Mouse (Mus musculus): ENCODE measurements around the gene Tut1. TPM values are rescaled to one million over a fixed set of nuclear protein-coding genes. Genes with fewer than 3 reads are reported as not detected.

Tut1 gene
- polyA plus RNA-seq, 1 experiment from 2014 or later, result 25.5 TPM

DNA sequence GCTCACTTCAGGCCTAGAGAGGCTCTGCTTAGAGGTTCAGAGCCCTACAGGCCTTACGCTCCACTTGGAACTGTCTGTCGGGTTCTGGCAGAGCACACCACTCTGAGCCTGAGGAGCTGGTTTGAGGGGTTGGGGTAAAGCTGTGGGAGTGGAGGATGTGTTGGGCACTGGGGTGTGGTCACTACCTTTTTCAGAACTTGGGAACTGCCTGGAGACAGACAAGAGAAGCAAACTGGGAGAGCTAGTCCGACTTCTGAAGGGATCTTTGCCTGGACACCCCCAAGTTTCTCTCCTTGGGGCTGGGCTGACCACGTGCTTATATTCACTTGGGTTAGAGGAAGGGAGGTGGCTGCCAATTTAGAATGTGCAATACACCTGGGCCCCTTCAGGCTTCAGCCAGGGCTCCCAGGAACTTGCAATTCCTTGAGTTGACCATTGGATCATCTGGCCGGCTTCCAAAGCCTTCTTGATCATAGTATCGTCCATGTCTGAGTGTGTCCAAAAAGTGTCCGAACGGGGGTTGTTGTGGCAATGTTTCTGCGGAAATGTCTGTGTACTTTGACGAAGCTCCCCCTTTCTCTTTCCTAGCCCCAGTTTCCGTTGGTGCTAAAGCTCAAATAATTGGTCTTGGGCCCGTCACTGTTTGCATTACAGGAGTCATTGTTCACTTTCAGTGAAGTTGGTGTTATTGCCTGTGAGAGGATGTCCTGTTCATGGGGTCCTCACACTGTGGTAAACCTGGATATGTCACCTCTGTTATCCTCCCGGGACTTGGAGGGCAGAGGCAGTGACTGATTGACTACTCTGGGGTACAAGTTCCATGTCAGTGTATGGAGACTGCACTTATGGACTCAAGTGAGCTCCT lies 38.5 kb downstream of the Tut1 start:
- 81% methylated on average over 13 of the region's 13 CpGs for WGBS
- Histone ChIP-seq H3K4me3 (ENCODE audit: low read depth, low read length) (no peak overlapping the region), H3K4me2 (ENCODE audit: low read depth, low read length) (no peak overlapping the region), H3K36me3 (replicated peaks; ENCODE audit: control insufficient read depth, insufficient read depth, low read depth, low read length) (no peaks in the 10 kb centered on the region), H3K27me3 (ENCODE audit: control insufficient read depth, insufficient read depth, low read length) (no peaks in the 10 kb centered on the region), H3K9ac (replicated peaks; ENCODE audit: low read length) (no peak overlapping the region), H3K4me1 (ENCODE audit: control insufficient read depth, insufficient read depth, low read length) (no peaks in the 10 kb centered on the region; the same call in 1 of the 2 replicates), H3K9me3 (replicated peaks; ENCODE audit: control insufficient read depth, low read length) (no peaks in the 10 kb centered on the region), H3K27ac (replicated peaks; ENCODE audit: low read depth, low read length) (no peak overlapping the region)
- ATAC-seq (replicated peaks; ENCODE audit: insufficient number of reproducible peaks, low FRiP score, low TSS enrichment, low read depth) (no peak), DNase-seq (ENCODE audit: low spot score) (no peak)

DNA sequence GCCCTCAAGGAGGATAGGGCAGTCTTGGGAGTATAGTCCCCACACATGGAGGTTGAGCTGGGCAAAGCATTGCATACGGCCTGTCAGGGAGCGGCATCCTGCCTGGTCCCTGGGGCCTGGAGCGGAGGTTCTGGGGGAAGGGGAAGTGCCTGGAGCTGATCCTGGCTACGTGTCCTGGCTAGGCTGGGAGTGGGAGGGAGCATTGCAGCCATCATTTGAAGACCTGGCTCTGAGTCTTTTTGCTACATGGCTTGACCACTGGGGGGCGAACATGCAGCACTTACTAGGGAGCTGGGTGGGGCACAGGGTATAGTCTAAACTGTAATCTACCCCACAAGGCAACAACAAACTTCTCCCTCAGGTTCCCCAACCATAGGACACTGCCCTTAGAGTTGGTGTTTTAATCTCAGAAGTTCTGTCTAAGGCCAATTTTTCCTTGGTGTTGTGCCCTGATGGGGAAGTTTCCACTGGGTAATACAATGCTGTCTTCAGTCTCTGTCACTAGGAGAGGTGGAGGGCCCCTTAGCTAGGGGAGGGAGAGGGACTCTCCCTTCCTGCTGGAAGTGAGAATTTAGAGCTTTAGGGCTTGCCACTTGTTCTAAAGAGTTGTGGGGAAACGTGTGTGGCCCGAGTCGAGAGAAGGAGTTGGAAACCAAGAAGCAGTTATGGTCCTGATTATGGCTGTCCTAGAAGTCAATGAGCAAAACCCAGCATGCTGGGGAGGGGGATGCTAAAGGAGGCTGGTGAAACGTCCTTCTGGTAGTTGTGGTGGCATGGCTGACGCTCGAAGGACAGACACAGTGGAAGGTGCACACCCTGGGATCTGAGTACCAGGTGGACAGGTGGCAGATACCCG lies 39.4 kb downstream of the Tut1 start:
- no peak overlapping the region for H3K9ac ChIP-seq (replicated peaks; ENCODE audit: low read length)
- no peak overlapping the region for H3K4me3 ChIP-seq (ENCODE audit: low read depth, low read length)
- WGBS, result 31% methylated on average over 12 of the region's 12 CpGs
- H3K27me3 ChIP-seq (ENCODE audit: control insufficient read depth, insufficient read depth, low read length), result no peaks in the 10 kb centered on the region
- no peak overlapping the region for H3K4me2 ChIP-seq (ENCODE audit: low read depth, low read length)
- no peaks in the 10 kb centered on the region; the same call in 1 of the 2 replicates for H3K4me1 ChIP-seq (ENCODE audit: control insufficient read depth, insufficient read depth, low read length)
- no peaks in the 10 kb centered on the region for H3K36me3 ChIP-seq (replicated peaks; ENCODE audit: control insufficient read depth, insufficient read depth, low read depth, low read length)
- ATAC-seq (replicated peaks; ENCODE audit: insufficient number of reproducible peaks, low FRiP score, low TSS enrichment, low read depth), result no peak
- no peaks in the 10 kb centered on the region for H3K9me3 ChIP-seq (replicated peaks; ENCODE audit: control insufficient read depth, low read length)
- no peak overlapping the region for H3K27ac ChIP-seq (replicated peaks; ENCODE audit: low read depth, low read length)
- peak; percentile 81 for DNase-seq (ENCODE audit: low spot score)

DNA sequence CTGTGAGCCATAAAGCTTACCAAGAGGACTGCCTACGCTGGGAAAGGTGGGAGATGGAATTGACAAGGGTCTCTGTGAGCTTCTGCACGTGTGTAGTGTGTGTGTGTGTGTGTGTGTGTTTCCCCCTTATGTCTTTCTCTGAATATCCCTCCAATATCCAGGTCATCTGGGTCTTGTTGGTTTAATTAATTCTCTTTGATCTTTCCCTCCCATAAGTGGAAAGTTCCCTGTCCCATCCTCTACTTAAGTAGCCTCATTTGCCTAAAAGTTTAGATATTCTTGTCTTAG lies 39.9 kb downstream of the Tut1 start:
- no peak overlapping the region for H3K4me2 ChIP-seq (ENCODE audit: low read depth, low read length)

DNA sequence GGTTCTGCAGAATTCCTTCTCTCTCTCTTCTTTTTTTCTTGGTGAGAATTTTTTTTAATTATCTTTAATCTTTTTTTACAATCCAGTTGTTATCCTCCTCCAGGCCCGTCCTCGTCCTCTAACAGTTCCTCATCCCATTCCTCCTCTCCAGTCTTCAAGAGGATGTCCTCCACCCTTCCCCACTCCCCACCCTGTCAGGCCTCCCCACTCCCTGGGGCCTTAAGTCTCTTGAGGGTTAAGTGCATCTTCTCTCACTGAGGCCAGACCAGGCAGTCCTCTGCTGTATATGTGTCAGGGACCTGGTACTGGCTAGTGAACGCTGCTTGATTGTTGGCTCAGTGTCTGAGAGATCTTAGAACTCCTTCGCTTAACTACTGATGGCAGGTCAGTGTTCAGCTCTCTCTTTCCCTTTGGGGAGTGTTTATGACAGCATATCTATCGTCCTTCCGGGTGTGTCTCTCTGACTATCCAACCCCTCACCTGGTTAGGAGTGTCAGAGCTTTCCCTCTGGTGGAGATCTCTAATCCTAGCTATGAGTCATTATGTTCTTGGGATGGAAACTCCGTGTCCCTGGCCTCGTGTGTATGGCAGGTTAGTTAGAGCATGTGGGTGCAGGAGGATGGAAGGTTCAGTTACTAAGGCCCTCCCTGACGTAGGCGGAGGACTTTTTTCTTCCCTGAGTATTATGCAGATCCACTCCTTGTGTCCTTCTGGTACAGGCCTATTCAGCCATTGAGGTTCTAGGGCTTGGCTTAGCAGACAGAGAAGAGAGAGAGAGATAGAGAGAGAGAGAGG lies 41.4 kb downstream of the Tut1 start:
- no peak overlapping the region for H3K4me3 ChIP-seq (ENCODE audit: low read depth, low read length)
- ATAC-seq (replicated peaks; ENCODE audit: insufficient number of reproducible peaks, low FRiP score, low TSS enrichment, low read depth) (no peak), DNase-seq (ENCODE audit: low spot score) (no peak)
- no peak overlapping the region for H3K27ac ChIP-seq (replicated peaks; ENCODE audit: low read depth, low read length)
- H3K27me3 ChIP-seq (ENCODE audit: control insufficient read depth, insufficient read depth, low read length), result no peaks in the 10 kb centered on the region
- WGBS, result 80% methylated on average over 10 of the region's 10 CpGs
- H3K4me1 ChIP-seq (ENCODE audit: control insufficient read depth, insufficient read depth, low read length), result no peaks in the 10 kb centered on the region; the same call in 1 of the 2 replicates
- H3K36me3 ChIP-seq (replicated peaks; ENCODE audit: control insufficient read depth, insufficient read depth, low read depth, low read length), result no peaks in the 10 kb centered on the region
- no peak overlapping the region for H3K9ac ChIP-seq (replicated peaks; ENCODE audit: low read length)
- no peaks in the 10 kb centered on the region for H3K9me3 ChIP-seq (replicated peaks; ENCODE audit: control insufficient read depth, low read length)
- no peak overlapping the region for H3K4me2 ChIP-seq (ENCODE audit: low read depth, low read length)

More for the DNA sequence above, 39.9 kb downstream of the Tut1 start:
- no peak for ATAC-seq (replicated peaks; ENCODE audit: insufficient number of reproducible peaks, low FRiP score, low TSS enrichment, low read depth)
- Histone ChIP-seq H3K9me3 (replicated peaks; ENCODE audit: control insufficient read depth, low read length) (no peaks in the 10 kb centered on the region), H3K9ac (replicated peaks; ENCODE audit: low read length) (no peak overlapping the region), H3K27me3 (ENCODE audit: control insufficient read depth, insufficient read depth, low read length) (no peaks in the 10 kb centered on the region), H3K27ac (replicated peaks; ENCODE audit: low read depth, low read length) (no peak overlapping the region), H3K36me3 (replicated peaks; ENCODE audit: control insufficient read depth, insufficient read depth, low read depth, low read length) (no peaks in the 10 kb centered on the region), H3K4me3 (ENCODE audit: low read depth, low read length) (no peak overlapping the region), H3K4me1 (ENCODE audit: control insufficient read depth, insufficient read depth, low read length) (no peaks in the 10 kb centered on the region; the same call in 1 of the 2 replicates)
- WGBS, result 54% methylated on average over 2 of the region's 2 CpGs
- DNase-seq (ENCODE audit: low spot score), result no peak

DNA sequence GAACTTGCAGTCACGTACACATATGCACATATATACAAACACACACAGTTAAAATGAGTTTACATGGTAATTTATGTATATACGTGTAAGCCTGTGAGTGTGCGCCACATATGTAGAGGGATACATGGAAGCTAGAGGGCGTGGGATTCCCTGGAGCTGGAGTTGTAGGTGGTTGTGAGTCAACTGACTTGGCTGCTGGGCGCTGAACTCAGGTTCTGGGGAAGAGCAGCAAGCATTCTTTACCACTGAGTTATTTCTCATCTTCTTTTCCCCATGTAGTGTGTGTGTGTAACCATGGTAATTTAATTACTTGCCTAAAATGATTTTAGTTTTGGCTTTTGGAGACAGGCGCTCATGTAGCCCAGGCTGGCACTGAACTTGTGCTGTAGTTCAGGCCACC lies 43.0 kb downstream of the Tut1 start:
- H3K36me3 ChIP-seq (replicated peaks; ENCODE audit: control insufficient read depth, insufficient read depth, low read depth, low read length), result no peaks in the 10 kb centered on the region
- ATAC-seq (replicated peaks; ENCODE audit: insufficient number of reproducible peaks, low FRiP score, low TSS enrichment, low read depth) (no peak), DNase-seq (ENCODE audit: low spot score) (no peak)
- no peak overlapping the region for H3K27ac ChIP-seq (replicated peaks; ENCODE audit: low read depth, low read length)
- H3K9me3 ChIP-seq (replicated peaks; ENCODE audit: control insufficient read depth, low read length), result no peaks in the 10 kb centered on the region
- no peaks in the 10 kb centered on the region for H3K27me3 ChIP-seq (ENCODE audit: control insufficient read depth, insufficient read depth, low read length)
- WGBS, result 85% methylated on average over 6 of the region's 6 CpGs
- no peak overlapping the region for H3K9ac ChIP-seq (replicated peaks; ENCODE audit: low read length)
- H3K4me1 ChIP-seq (ENCODE audit: control insufficient read depth, insufficient read depth, low read length), result no peaks in the 10 kb centered on the region; the same call in 1 of the 2 replicates
- no peak overlapping the region for H3K4me2 ChIP-seq (ENCODE audit: low read depth, low read length)
- no peak overlapping the region for H3K4me3 ChIP-seq (ENCODE audit: low read depth, low read length)

DNA sequence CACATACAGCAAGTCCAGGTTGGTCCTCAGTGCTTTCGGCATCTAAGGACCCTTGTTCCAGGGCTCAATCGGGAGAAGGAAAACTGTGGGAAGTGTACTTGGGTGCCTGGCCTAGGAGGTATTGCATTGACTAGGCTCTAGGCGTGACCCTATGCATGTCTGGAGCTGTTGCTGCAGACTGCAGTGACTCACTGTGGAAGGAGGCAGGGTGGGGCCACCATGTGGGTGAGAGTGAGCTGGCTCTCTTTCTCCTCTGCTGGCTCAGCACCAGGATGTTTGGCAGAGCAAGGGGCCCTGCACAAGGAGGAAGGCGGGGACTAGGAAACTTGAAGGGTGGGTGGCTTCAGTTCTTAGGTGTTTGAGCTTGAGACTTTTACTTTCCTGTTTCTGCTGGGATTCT lies 43.9 kb downstream of the Tut1 start:
- DNase-seq (ENCODE audit: low spot score) (peak; percentile 38), ATAC-seq (replicated peaks; ENCODE audit: insufficient number of reproducible peaks, low FRiP score, low TSS enrichment, low read depth) (0 out of 2 replicates have a peak, but pooled peaks have one; percentile 45)
- Histone ChIP-seq H3K4me2 (ENCODE audit: low read depth, low read length) (no peak overlapping the region), H3K4me3 (ENCODE audit: low read depth, low read length) (no peak overlapping the region), H3K27ac (replicated peaks; ENCODE audit: low read depth, low read length) (no peak overlapping the region), H3K4me1 (ENCODE audit: control insufficient read depth, insufficient read depth, low read length) (no peaks in the 10 kb centered on the region; the same call in 1 of the 2 replicates), H3K36me3 (replicated peaks; ENCODE audit: control insufficient read depth, insufficient read depth, low read depth, low read length) (no peaks in the 10 kb centered on the region), H3K9me3 (replicated peaks; ENCODE audit: control insufficient read depth, low read length) (no peaks in the 10 kb centered on the region), H3K9ac (replicated peaks; ENCODE audit: low read length) (no peak overlapping the region), H3K27me3 (ENCODE audit: control insufficient read depth, insufficient read depth, low read length) (no peaks in the 10 kb centered on the region)
- 65% methylated on average over 4 of the region's 4 CpGs for WGBS

DNA sequence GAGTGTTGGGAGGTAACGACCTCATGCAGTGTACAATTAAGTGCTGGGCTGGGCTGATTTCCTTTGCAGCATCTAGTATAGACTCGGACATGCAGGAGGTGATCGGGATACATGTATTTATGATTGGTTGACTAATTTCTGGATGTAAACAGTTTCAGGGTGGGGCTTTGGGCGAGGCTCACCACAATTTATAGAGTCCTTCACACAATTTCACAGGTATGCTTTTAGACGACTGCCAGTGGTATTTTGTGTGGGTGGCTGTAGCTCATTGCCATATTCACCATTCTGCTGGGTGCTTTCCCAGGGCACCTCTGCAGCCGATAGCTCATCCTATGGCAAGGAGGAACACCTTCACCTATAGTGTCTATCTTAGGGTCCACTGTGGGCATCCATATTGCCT lies 44.9 kb downstream of the Tut1 start:
- H3K4me1 ChIP-seq (ENCODE audit: control insufficient read depth, insufficient read depth, low read length), result no peaks in the 10 kb centered on the region
- no peak for DNase-seq (ENCODE audit: low spot score)
- no peak for ATAC-seq (replicated peaks; ENCODE audit: insufficient number of reproducible peaks, low FRiP score, low TSS enrichment, low read depth)
- H3K27ac ChIP-seq (replicated peaks; ENCODE audit: low read depth, low read length), result no peak overlapping the region
- no peaks in the 10 kb centered on the region for H3K36me3 ChIP-seq (replicated peaks; ENCODE audit: control insufficient read depth, insufficient read depth, low read depth, low read length)
- H3K27me3 ChIP-seq (ENCODE audit: control insufficient read depth, insufficient read depth, low read length), result no peaks in the 10 kb centered on the region
- no peak overlapping the region for H3K9ac ChIP-seq (replicated peaks; ENCODE audit: low read length)
- WGBS, result 84% methylated on average over 6 of the region's 6 CpGs
- no peak overlapping the region for H3K4me3 ChIP-seq (ENCODE audit: low read depth, low read length)
- H3K9me3 ChIP-seq (replicated peaks; ENCODE audit: control insufficient read depth, low read length), result no peaks in the 10 kb centered on the region
- no peak overlapping the region for H3K4me2 ChIP-seq (ENCODE audit: low read depth, low read length)

Data from embryonic facial prominence, embryonic 11.5 days (tissue).